Mouse (Mus musculus) kidney, embryonic 15.5 days (tissue): ENCODE results near the gene Btg2. TPM values are rescaled to one million over a fixed set of nuclear protein-coding genes. Genes with fewer than 3 reads are reported as not detected.

ENCODE experiments used
- ATAC-seq: fragments of 200-750 bp; cut with Nextera tagmentation; replicated peaks from 2 replicates; pipeline ENCODE4 v1.8.0; 2017; ENCODE audit warnings: moderate TSS enrichment; ENCODE audit not compliant: low FRiP score
- H3K27ac ChIP-seq: fragments of 300-500 bp; sonication (generic); 2 replicates; pipeline ENCODE4 v1.5.1; 2015; ENCODE audit warnings: mild to moderate bottlenecking, inconsistent platforms
- H3K27me3 ChIP-seq: fragments of 300-500 bp; sonication (generic); 2 replicates; pipeline ENCODE4 v1.6.1; 2015; ENCODE audit warnings: inconsistent platforms
- H3K36me3 ChIP-seq: fragments of 300-500 bp; sonication (generic); 2 replicates; pipeline ENCODE4 v1.6.1; 2015; ENCODE audit warnings: inconsistent platforms
- H3K4me1 ChIP-seq: fragments of 300-500 bp; sonication (generic); 2 replicates; pipeline ENCODE4 v1.6.1; 2015; ENCODE audit warnings: inconsistent platforms
- H3K4me2 ChIP-seq: fragments of 300-500 bp; sonication (generic); 2 replicates; pipeline ENCODE4 v1.6.1; 2015; ENCODE audit warnings: moderate library complexity, mild to moderate bottlenecking, inconsistent platforms
- H3K4me3 ChIP-seq: fragments of 300-500 bp; sonication (generic); replicated peaks from 2 replicates; pipeline ENCODE4 v1.5.1; 2015; ENCODE audit warnings: mild to moderate bottlenecking, inconsistent platforms
- H3K9ac ChIP-seq: fragments of 300-500 bp; sonication (generic); 2 replicates; pipeline ENCODE4 v1.6.1; 2015; ENCODE audit warnings: mild to moderate bottlenecking, inconsistent platforms
- H3K9me3 ChIP-seq: fragments of 300-500 bp; sonication (generic); replicated peaks from 2 replicates; pipeline ENCODE4 v1.6.1; 2016; ENCODE audit warnings: inconsistent platforms
- WGBS: fragments of 180-500 bp; shearing (Covaris S2); methylation state at CpG from one replicate; pipeline ENCODE4 v1.1.7; 2015; ENCODE audit warnings: mixed read lengths; 5-methylcytosine and 5-hydroxymethylcytosine counted together
- polyA plus RNA-seq: library from polyadenylated mRNA; unstranded; fragments of >200 nt; fragmentation: Nextera tagmentation; extraction: Ambion mirVana; gene quantifications from 2 replicates; pipeline ENCODE4 v1.2.1, GENCODE M21; 2015

Gene Btg2
- polyA plus RNA-seq, 1 experiment from 2014 or later: 32.2 TPM

DNA sequence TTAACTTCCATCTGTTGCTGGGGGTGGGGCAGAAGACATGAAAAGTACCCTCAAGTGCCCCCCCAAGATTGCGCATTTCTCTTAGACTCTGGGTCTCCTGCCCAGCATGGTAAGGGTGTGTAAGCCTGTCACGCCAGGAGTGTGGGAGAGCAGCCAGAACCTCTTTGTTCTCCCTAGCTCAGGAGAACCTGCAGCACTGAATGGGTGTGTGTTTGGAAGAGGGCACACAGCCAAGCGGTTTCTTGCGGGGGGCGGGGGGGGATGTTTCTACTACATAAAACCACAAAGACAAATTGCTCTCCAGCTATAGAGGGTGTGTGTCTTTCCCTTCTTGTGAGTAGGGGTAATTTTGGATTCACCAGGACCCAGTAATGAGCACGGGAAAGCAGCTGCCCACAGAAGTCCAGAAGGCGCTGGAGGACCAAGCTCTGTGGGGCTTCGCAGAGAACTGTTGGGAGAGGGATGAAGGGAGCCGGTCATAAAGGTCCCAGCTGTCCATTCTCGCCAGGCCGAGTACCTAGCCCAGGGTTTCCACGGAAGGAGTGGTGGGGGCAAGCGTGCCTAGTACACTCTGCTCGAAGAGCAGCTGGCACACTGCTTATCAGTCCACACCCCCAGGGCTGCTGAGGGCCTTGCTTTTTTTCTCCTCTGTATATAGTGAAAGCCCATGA is 17.5 kb upstream of the Btg2 start:
- H3K9ac ChIP-seq: no peak overlapping the region
- peaks cover 76% of the 10 kb centered on the region for H3K4me1 ChIP-seq
- no peaks in the 10 kb centered on the region for H3K36me3 ChIP-seq
- no peak overlapping the region for H3K4me2 ChIP-seq
- H3K27ac ChIP-seq: peak overlapping the region; percentile 66
- no peak overlapping the region for H3K4me3 ChIP-seq
- WGBS: 50% methylated on average over 14 of the region's 14 CpGs
- ATAC-seq: no peak
- no peaks in the 10 kb centered on the region for H3K27me3 ChIP-seq
- no peaks in the 10 kb centered on the region for H3K9me3 ChIP-seq

DNA sequence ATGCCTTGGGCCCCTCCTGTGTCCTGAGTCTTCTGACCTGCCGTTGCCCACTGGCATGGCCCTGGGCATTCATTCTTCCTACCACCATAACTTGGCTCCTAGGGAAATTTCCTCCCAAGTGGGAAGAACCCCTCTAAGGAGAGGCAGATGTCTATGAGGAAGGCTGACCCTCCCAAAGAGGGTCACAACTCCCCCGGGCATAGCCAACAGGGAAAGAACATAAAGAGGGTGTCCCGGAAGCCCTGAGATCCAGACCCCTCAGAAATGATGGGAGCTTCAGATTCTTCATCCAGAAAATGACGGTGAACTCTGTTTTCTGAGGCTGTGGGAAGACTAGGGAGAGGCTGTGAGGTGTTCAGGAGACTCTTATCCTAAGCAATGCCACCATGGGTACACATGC is 16.8 kb upstream of the Btg2 start:
- no peak overlapping the region for H3K4me3 ChIP-seq
- H3K27me3 ChIP-seq: no peaks in the 10 kb centered on the region
- H3K4me1 ChIP-seq: peaks cover 76% of the 10 kb centered on the region
- no peak for ATAC-seq
- H3K9ac ChIP-seq: no peak overlapping the region
- no peaks in the 10 kb centered on the region for H3K36me3 ChIP-seq
- H3K27ac ChIP-seq: peak overlapping the region; percentile 66
- no peak overlapping the region for H3K4me2 ChIP-seq
- 81% methylated on average over 4 of the region's 4 CpGs for WGBS
- no peaks in the 10 kb centered on the region for H3K9me3 ChIP-seq

GRCm38 (mm10) chr1:134095033-134095612 is 16.2 kb upstream of the Btg2 start:
- no peak overlapping the region for H3K4me3 ChIP-seq
- 0 out of 2 replicates have a peak overlapping the region, but pooled peaks have one; percentile 46 for H3K27ac ChIP-seq
- 65% methylated on average over 7 of the region's 7 CpGs for WGBS

GRCm38 (mm10) chr1:134093771-134094526 is 15.0 kb upstream of the Btg2 start:
- H3K4me2 ChIP-seq: peak overlapping the region; percentile 71
- no peaks in the 10 kb centered on the region for H3K36me3 ChIP-seq
- peak overlapping the region; percentile 87 for H3K27ac ChIP-seq
- no peak for ATAC-seq
- 0 out of 2 replicates have a peak overlapping the region, but pooled peaks have one; percentile 44 for H3K9ac ChIP-seq
- H3K4me3 ChIP-seq: peak overlapping the region; percentile 47; the same call in 1 of the 2 replicates
- 69% methylated on average over 13 of the region's 13 CpGs for WGBS
- peaks cover 62% of the 10 kb centered on the region for H3K4me1 ChIP-seq
- no peaks in the 10 kb centered on the region for H3K27me3 ChIP-seq
- no peaks in the 10 kb centered on the region for H3K9me3 ChIP-seq

More at GRCm38 (mm10) chr1:134095033-134095612, 16.2 kb upstream of the Btg2 start:
- Histone ChIP-seq H3K9ac (no peak overlapping the region), H3K4me1 (peaks cover 71% of the 10 kb centered on the region), H3K27me3 (no peaks in the 10 kb centered on the region), H3K9me3 (no peaks in the 10 kb centered on the region), H3K36me3 (no peaks in the 10 kb centered on the region), H3K4me2 (no peak overlapping the region)
- no peak for ATAC-seq

GRCm38 (mm10) chr1:134092852-134093770 is 14.2 kb upstream of the Btg2 start:
- no peaks in the 10 kb centered on the region for H3K27me3 ChIP-seq
- peak; percentile 94 for ATAC-seq
- peak overlapping the region; percentile 87 for H3K27ac ChIP-seq
- H3K9me3 ChIP-seq: no peaks in the 10 kb centered on the region
- H3K4me2 ChIP-seq: peak overlapping the region; percentile 71
- H3K4me1 ChIP-seq: peaks cover 54% of the 10 kb centered on the region
- H3K9ac ChIP-seq: peak overlapping the region; percentile 44
- peak overlapping the region; percentile 47 for H3K4me3 ChIP-seq
- no peaks in the 10 kb centered on the region for H3K36me3 ChIP-seq
- 2% methylated on average over 43 of the region's 43 CpGs for WGBS

GRCm38 (mm10) chr1:134092368-134092767 is 13.4 kb upstream of the Btg2 start:
- no peaks in the 10 kb centered on the region for H3K9me3 ChIP-seq
- H3K27ac ChIP-seq: peak overlapping the region; percentile 87
- 31% methylated on average over 6 of the region's 6 CpGs for WGBS
- H3K9ac ChIP-seq: 0 out of 2 replicates have a peak overlapping the region, but pooled peaks have one; percentile 44
- ATAC-seq: no peak; the same call in 1 of the 2 replicates
- no peaks in the 10 kb centered on the region for H3K27me3 ChIP-seq
- peaks cover 47% of the 10 kb centered on the region for H3K4me1 ChIP-seq
- peak overlapping the region; percentile 71 for H3K4me2 ChIP-seq
- H3K36me3 ChIP-seq: no peaks in the 10 kb centered on the region
- peak overlapping the region; percentile 47 for H3K4me3 ChIP-seq

DNA sequence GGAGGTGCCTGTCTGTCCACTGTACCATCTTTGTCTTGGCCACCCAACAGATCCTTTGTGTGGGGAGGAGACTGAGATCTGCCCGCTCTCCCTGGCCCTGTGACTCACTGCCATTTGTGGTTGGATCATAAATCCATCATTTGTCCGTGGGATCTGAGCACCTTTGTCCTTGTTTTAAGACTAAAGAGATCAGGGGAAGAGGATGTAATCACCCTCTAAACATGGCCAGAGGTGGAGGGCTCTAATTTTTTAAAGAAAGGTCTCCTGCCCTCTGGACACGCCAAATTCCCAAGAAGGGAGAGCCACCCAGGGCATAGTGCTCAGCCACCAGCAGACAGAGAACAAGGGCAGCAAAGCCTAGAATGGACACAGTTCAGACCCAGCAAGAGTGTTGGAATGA is 12.9 kb upstream of the Btg2 start:
- H3K27me3 ChIP-seq: no peaks in the 10 kb centered on the region
- no peak overlapping the region for H3K27ac ChIP-seq
- no peaks in the 10 kb centered on the region for H3K9me3 ChIP-seq
- no peak overlapping the region for H3K9ac ChIP-seq
- H3K4me3 ChIP-seq: no peak overlapping the region
- H3K36me3 ChIP-seq: no peaks in the 10 kb centered on the region
- WGBS: 59% methylated on average over 3 of the region's 3 CpGs
- peaks cover 47% of the 10 kb centered on the region for H3K4me1 ChIP-seq
- no peak overlapping the region for H3K4me2 ChIP-seq
- no peak for ATAC-seq

DNA sequence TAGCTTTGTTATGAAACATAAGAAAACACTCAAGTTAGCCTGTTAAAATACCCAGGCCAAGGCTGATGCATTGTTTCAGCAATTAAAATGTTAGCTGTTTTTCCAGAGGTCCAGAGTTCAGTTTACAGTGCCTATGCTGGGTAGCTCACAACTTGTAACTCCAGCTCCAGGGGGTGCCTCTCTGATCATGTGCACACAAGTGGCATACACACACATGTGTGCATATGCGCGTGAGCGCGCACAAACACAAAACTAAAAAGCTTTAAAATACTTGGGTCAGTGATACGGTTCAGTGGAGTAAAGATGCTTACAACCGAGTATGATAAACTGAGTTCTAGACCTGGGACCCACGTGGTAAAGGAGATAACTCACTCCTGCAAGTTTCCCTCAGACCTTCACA is 10.2 kb upstream of the Btg2 start:
- H3K36me3 ChIP-seq: no peaks in the 10 kb centered on the region
- H3K9me3 ChIP-seq: no peaks in the 10 kb centered on the region
- peaks cover 35% of the 10 kb centered on the region for H3K4me1 ChIP-seq
- H3K27me3 ChIP-seq: no peaks in the 10 kb centered on the region
- no peak overlapping the region for H3K4me2 ChIP-seq
- no peak overlapping the region for H3K27ac ChIP-seq
- H3K4me3 ChIP-seq: no peak overlapping the region
- ATAC-seq: no peak
- 89% methylated on average over 7 of the region's 7 CpGs for WGBS
- H3K9ac ChIP-seq: no peak overlapping the region

GRCm38 (mm10) chr1:134086811-134087398 is 8.0 kb upstream of the Btg2 start:
- Histone ChIP-seq H3K4me3 (no peak overlapping the region; the same call in 1 of the 2 replicates), H3K36me3 (no peaks in the 10 kb centered on the region), H3K27ac (peak overlapping the region; percentile 28), H3K9me3 (no peaks in the 10 kb centered on the region), H3K4me1 (peaks cover 26% of the 10 kb centered on the region), H3K9ac (no peak overlapping the region), H3K4me2 (peak overlapping the region; percentile 43), H3K27me3 (no peaks in the 10 kb centered on the region)
- ATAC-seq: peak; percentile 24; the same call in 1 of the 2 replicates
- WGBS: 22% methylated on average over 16 of the region's 16 CpGs

GRCm38 (mm10) chr1:134086017-134086416 is 7.1 kb upstream of the Btg2 start:
- Histone ChIP-seq H3K9me3 (no peaks in the 10 kb centered on the region), H3K4me3 (no peak overlapping the region), H3K4me1 (peaks cover 26% of the 10 kb centered on the region), H3K4me2 (no peak overlapping the region), H3K27me3 (no peaks in the 10 kb centered on the region), H3K9ac (no peak overlapping the region), H3K27ac (peak overlapping the region; percentile 28; the same call in 1 of the 2 replicates), H3K36me3 (no peaks in the 10 kb centered on the region)
- ATAC-seq: peak; percentile 50; the same call in 1 of the 2 replicates
- whole genome bisulfite sequencing: 14% methylated on average over 3 of the region's 3 CpGs

DNA sequence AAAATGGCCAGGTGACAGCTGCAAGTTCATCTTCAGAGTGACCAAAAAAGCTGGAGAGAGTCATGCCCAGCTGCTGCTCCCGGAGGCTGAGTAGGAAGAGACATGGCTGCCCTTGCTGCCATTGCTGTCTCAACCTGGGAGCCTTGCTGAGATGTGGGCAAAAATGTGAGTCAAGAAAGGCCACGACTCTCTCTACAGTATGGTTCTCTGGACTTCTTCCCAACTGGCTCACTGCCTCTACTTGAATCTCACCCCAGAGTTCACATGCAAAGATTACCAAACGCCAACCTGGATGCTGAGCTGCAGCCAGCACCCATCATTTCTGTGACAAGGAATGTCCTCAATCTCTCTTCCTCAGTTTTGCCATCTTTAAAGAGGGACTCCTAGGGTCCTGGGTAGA is 5.2 kb upstream of the Btg2 start:
- Histone ChIP-seq H3K9ac (no peak overlapping the region), H3K4me1 (peaks cover 39% of the 10 kb centered on the region), H3K9me3 (no peaks in the 10 kb centered on the region), H3K4me2 (no peak overlapping the region), H3K36me3 (no peaks in the 10 kb centered on the region), H3K27ac (no peak overlapping the region), H3K27me3 (no peaks in the 10 kb centered on the region), H3K4me3 (no peak overlapping the region)
- WGBS: 80% methylated on average over 3 of the region's 3 CpGs
- ATAC-seq: no peak
